Comparison of ENCODE assay signal across 23 mouse cellular contexts in the genomic region with DNA sequence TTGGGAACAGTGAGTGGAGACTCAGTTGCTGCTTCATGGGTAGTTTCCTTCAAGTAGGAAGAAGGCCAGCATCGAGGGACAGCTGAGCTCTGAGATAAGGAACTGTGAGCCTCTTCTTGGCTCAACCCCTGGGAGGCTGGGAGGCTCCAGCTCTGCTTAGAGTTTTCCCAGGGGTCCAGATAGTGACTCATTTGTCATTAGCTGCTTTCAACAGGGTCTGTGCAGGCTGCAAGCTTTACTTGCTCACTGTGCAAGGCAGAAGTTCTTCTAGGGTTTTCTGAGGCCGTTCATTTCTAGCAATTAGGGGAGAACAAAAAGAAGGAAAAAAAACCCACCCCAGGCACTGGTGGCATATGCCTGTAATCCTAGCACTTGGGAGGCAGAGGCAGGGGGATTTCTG. TPM values are rescaled to one million over a fixed set of nuclear protein-coding genes. Genes with fewer than 3 reads are reported as not detected.
DNase-seq lines count a peak whose midpoint lies in the region; ATAC-seq and TF ChIP-seq lines count a peak whose summit lies in the region.
"Had no signal": no experiment of that assay in that cellular context is flagged by ENCODE, and none has a peak within 500 bp of the region (broad histone marks: within the 10 kb centered on the region; RNA-seq: fewer than 3 reads in every experiment).

No protein-coding gene starts in this region.

- intact Hi-C loops in heart, postnatal 25 days (cut with DNase I) = no loop called here

- H3K9ac ChIP-seq in heart, embryonic 11.5 days (ENCODE audit: low read depth, low read length) = no peak overlapping the region
- no peak overlapping the region for H3K9ac ChIP-seq in liver, embryonic 14.5 days (replicated peaks)
- H3K9ac ChIP-seq: forebrain, embryonic 15.5 days; hindbrain, embryonic 15.5 days; limb, embryonic 15.5 days; midbrain, embryonic 13.5 days; neural tube, embryonic 13.5 days; stomach, embryonic 15.5 days had no signal

- DNase-seq in heart, adult 11 months = peak; percentile 92
- peak; percentile 17 to 32 for DNase-seq in heart, adult 9 months (ENCODE audit: low spot score in 2 of 2)
- peak; percentile 4 for DNase-seq in heart, postnatal 25 days (ENCODE audit: low spot score)
- DNase-seq in liver, embryonic 14.5 days (ENCODE audit: low read depth in 3 of 3, low spot score in 3 of 3) = no peak
- DNase-seq in testis, postnatal 14 days (ENCODE audit: low spot score) = no peak
- no peak for DNase-seq in T-cell, adult 2 months (ENCODE audit: low spot score)
- no peak for DNase-seq in kidney, postnatal 10 days
- DNase-seq: cerebellum, adult 2 months; gastrocnemius, postnatal 25 days; spleen, adult 18-20 months; thymus, adult 2 months had no signal

- H3K27me3 ChIP-seq in heart, embryonic 11.5 days (ENCODE audit: control insufficient read depth, insufficient read depth, low read length) = no peaks in the 10 kb centered on the region
- H3K27me3 ChIP-seq in liver, embryonic 14.5 days (ENCODE audit: control insufficient read depth, insufficient read depth, low read length) = no peaks in the 10 kb centered on the region
- H3K27me3 ChIP-seq: forebrain, embryonic 15.5 days; hindbrain, embryonic 15.5 days; limb, embryonic 15.5 days; midbrain, embryonic 13.5 days; neural tube, embryonic 13.5 days; stomach, embryonic 15.5 days had no signal

- H3K27ac ChIP-seq in heart, embryonic 11.5 days (ENCODE audit: low read depth, low read length) = no peak overlapping the region
- no peak overlapping the region for H3K27ac ChIP-seq in liver, embryonic 14.5 days
- H3K27ac ChIP-seq: embryonic facial prominence, embryonic 10.5 days; forebrain, embryonic 15.5 days; hindbrain, embryonic 15.5 days; limb, embryonic 15.5 days; midbrain, embryonic 13.5 days; neural tube, embryonic 13.5 days; stomach, embryonic 15.5 days had no signal

- 0 out of 2 replicates have a peak, but pooled peaks cover 2% of the 10 kb centered on the region for H3K4me1 ChIP-seq in heart, embryonic 11.5 days (ENCODE audit: control insufficient read depth, insufficient read depth, low read length)
- H3K4me1 ChIP-seq in liver, embryonic 14.5 days (replicated peaks; ENCODE audit: control insufficient read depth in 2 of 2, insufficient read depth in 2 of 2, low read length in 1 of 2) = peaks cover 0 to 7% of the 10 kb centered on the region in 2 experiments; a peak in 1 of 4 replicates
- H3K4me1 ChIP-seq: hindbrain, embryonic 15.5 days; midbrain, embryonic 13.5 days; neural tube, embryonic 13.5 days; stomach, embryonic 15.5 days had no signal

- no peak overlapping the region for H3K4me3 ChIP-seq in heart, embryonic 11.5 days (ENCODE audit: low read depth, low read length)
- H3K4me3 ChIP-seq in liver, embryonic 14.5 days (ENCODE audit: insufficient read depth in 1 of 2, low read depth in 2 of 2, low read length in 2 of 2) = no peak overlapping the region
- H3K4me3 ChIP-seq: embryonic facial prominence, embryonic 10.5 days; erythroblast, embryonic 14.5 days; forebrain, embryonic 15.5 days; hindbrain, embryonic 15.5 days; limb, embryonic 15.5 days; midbrain, embryonic 13.5 days; neural tube, embryonic 13.5 days; stomach, embryonic 15.5 days had no signal

- H3K9me3 ChIP-seq in heart, embryonic 11.5 days (replicated peaks; ENCODE audit: control insufficient read depth, low read length) = no peaks in the 10 kb centered on the region
- no peaks in the 10 kb centered on the region for H3K9me3 ChIP-seq in liver, embryonic 14.5 days (ENCODE audit: control insufficient read depth, low read length)
- H3K9me3 ChIP-seq: forebrain, embryonic 15.5 days; hindbrain, embryonic 15.5 days; limb, embryonic 15.5 days; midbrain, embryonic 13.5 days; stomach, embryonic 15.5 days had no signal

- no peak overlapping the region for H3K4me2 ChIP-seq in heart, embryonic 11.5 days
- H3K4me2 ChIP-seq in liver, embryonic 14.5 days (ENCODE audit: low read depth) = no peak overlapping the region
- H3K4me2 ChIP-seq: forebrain, embryonic 15.5 days; hindbrain, embryonic 15.5 days; limb, embryonic 15.5 days; midbrain, embryonic 13.5 days; neural tube, embryonic 13.5 days; stomach, embryonic 15.5 days had no signal

- TF ChIP-seq CTCF in liver, embryonic 14.5 days (IDR thresholded peaks at IDR 0.05; ENCODE audit: low read depth) = no peak

- ATAC-seq in heart, embryonic 11.5 days (replicated peaks; ENCODE audit: insufficient number of reproducible peaks, low FRiP score, low TSS enrichment) = no peak
- ATAC-seq in liver, embryonic 14.5 days (ENCODE audit: insufficient read depth) = 0 out of 2 replicates have a peak, but pooled peaks have one; percentile 33
- ATAC-seq: CD4-positive, CD25-positive, alpha-beta regulatory T cell, adult 4 months; forebrain, embryonic 15.5 days; intestine, embryonic 16.5 days; lung, postnatal 0 days; midbrain, embryonic 13.5 days had no signal

- no peaks in the 10 kb centered on the region for H3K36me3 ChIP-seq in heart, embryonic 11.5 days (ENCODE audit: control insufficient read depth, insufficient read depth, low read length)
- H3K36me3 ChIP-seq in liver, embryonic 14.5 days (replicated peaks; ENCODE audit: control insufficient read depth, insufficient read depth, low read depth) = no peaks in the 10 kb centered on the region
- H3K36me3 ChIP-seq: embryonic facial prominence, embryonic 10.5 days; forebrain, embryonic 15.5 days; hindbrain, embryonic 15.5 days; limb, embryonic 15.5 days; midbrain, embryonic 13.5 days; neural tube, embryonic 13.5 days; stomach, embryonic 15.5 days had no signal

- WGBS in heart, embryonic 11.5 days (ENCODE audit: insufficient replicate concordance) = 28% methylated on average over 2 of the region's 2 CpGs
- WGBS in liver, embryonic 14.5 days (ENCODE audit: insufficient replicate concordance) = 37% methylated on average over 2 of the region's 2 CpGs

- no peak for TF ChIP-seq EP300 in liver, embryonic 14.5 days (IDR thresholded peaks at IDR 0.05; ENCODE audit: low read depth)

RNA-seq across cellular contexts. Expression of a gene that starts 44.5 kb away (rescaled TPM):
- 29.5 and 37.3 TPM in 2 replicates for polyA plus RNA-seq in heart, embryonic 11.5 days (2014; fragmentation: Nextera tagmentation; extraction: Ambion mirVana)
- 10 to 100 TPM; 16.8 to 18.9 TPM for total RNA-seq in heart, postnatal 25 days (2021)
- 1.2 and 1.5 TPM in 2 replicates for polyA plus RNA-seq in liver, embryonic 14.5 days (2012; rRNA removed)
- 3.2 and 3.5 TPM in 2 replicates for polyA plus RNA-seq in liver, embryonic 14.5 days (2014; fragmentation: Nextera tagmentation; extraction: Ambion mirVana)

Comparison
In these comparisons a context has a peak if more than half of its experiments do, and no peak if none do; other contexts are left out.
1. DNase-seq: peak in heart, adult 11 months (single experiment), heart, adult 9 months (2 of 2) and heart, postnatal 25 days (single experiment); none in liver, embryonic 14.5 days (0 of 3), testis, postnatal 14 days (single experiment), T-cell, adult 2 months (single experiment) and kidney, postnatal 10 days (single experiment).